Mouse (Mus musculus): ENCODE data around the gene Treml2. TPM values are rescaled to one million over a fixed set of nuclear protein-coding genes. Genes with fewer than 3 reads are reported as not detected.

Gene Treml2
- polyA plus RNA-seq, 1 experiment from 2014 or later: 0.34 TPM

- Histone ChIP-seq H3K4me3 (ENCODE audit: low read length) (no peak overlapping the region), H3K9me3 (ENCODE audit: control insufficient read depth, low read length) (no peaks in the 10 kb centered on the region), H3K4me2 (ENCODE audit: low read depth, low read length) (no peak overlapping the region), H3K27ac (ENCODE audit: low read length) (no peak overlapping the region), H3K9ac (ENCODE audit: low read length) (no peak overlapping the region), H3K36me3 (ENCODE audit: control insufficient read depth, insufficient read depth, low read length) (no peaks in the 10 kb centered on the region), H3K4me1 (replicated peaks; ENCODE audit: control insufficient read depth, insufficient read depth, low read length) (no peaks in the 10 kb centered on the region), H3K27me3 (ENCODE audit: control insufficient read depth, insufficient read depth, low read depth, low read length) (no peaks in the 10 kb centered on the region)
- 88% methylated on average over 1 of the region's 1 CpGs for WGBS
- ATAC-seq (ENCODE audit: low read depth): no peak
Measured at GRCm38 (mm10) chr17:48267591-48267990, 31.7 kb upstream of the Treml2 start.

- Histone ChIP-seq H3K4me2 (ENCODE audit: low read depth, low read length) (no peak overlapping the region), H3K4me3 (ENCODE audit: low read length) (no peak overlapping the region), H3K36me3 (ENCODE audit: control insufficient read depth, insufficient read depth, low read length) (no peaks in the 10 kb centered on the region), H3K9ac (ENCODE audit: low read length) (no peak overlapping the region), H3K4me1 (replicated peaks; ENCODE audit: control insufficient read depth, insufficient read depth, low read length) (no peaks in the 10 kb centered on the region), H3K27ac (ENCODE audit: low read length) (no peak overlapping the region), H3K9me3 (ENCODE audit: control insufficient read depth, low read length) (no peaks in the 10 kb centered on the region), H3K27me3 (ENCODE audit: control insufficient read depth, insufficient read depth, low read depth, low read length) (no peaks in the 10 kb centered on the region)
- no peak for ATAC-seq (ENCODE audit: low read depth)
Measured at GRCm38 (mm10) chr17:48268276-48268675, 31.0 kb upstream of the Treml2 start.

DNA sequence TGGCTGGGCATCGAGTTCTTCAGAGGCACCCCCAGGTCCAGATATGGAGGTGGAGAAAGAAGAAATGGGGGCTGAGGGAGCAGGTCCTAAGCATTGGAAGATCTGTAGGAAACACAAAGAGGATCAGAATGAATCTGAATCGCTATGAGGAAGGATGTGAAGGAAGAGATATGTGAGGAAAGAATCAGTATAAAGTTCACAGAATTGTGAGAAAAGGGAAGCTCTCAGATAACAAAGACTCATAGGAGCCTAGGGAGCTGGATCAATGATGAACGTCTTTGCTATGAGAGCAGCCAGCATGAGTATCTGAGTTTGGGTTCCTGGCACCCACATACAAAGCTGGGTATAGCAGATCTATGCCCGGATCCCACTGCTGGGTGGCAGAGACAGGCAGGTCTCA is 29.5 kb upstream of the Treml2 start:
- Histone ChIP-seq H3K9me3 (ENCODE audit: control insufficient read depth, low read length) (no peaks in the 10 kb centered on the region), H3K27ac (ENCODE audit: low read length) (no peak overlapping the region), H3K27me3 (ENCODE audit: control insufficient read depth, insufficient read depth, low read depth, low read length) (no peaks in the 10 kb centered on the region), H3K4me1 (replicated peaks; ENCODE audit: control insufficient read depth, insufficient read depth, low read length) (no peaks in the 10 kb centered on the region), H3K4me3 (ENCODE audit: low read length) (no peak overlapping the region), H3K4me2 (ENCODE audit: low read depth, low read length) (no peak overlapping the region), H3K36me3 (ENCODE audit: control insufficient read depth, insufficient read depth, low read length) (no peaks in the 10 kb centered on the region), H3K9ac (ENCODE audit: low read length) (no peak overlapping the region)
- WGBS: 66% methylated on average over 4 of the region's 4 CpGs
- no peak for ATAC-seq (ENCODE audit: low read depth)

DNA sequence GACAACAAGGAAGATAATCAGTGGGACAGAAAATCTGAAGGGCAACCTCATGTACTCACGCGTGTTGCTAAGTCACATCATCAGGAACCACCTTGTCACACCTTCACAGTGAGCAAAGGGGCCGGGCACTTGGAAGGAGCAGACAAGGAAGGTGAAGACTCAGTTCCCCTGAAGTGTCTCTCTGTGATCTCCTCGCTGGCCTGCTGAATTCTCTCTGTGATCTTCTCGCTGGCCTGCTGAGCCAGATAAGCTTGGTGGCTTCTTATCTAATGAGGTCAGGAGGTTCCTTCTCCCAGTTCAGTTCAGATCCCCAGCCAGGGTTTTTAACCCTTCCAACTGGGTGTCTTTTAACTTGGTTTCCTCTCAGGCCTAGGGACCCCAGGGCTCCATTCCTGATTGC is 27.1 kb upstream of the Treml2 start:
- no peaks in the 10 kb centered on the region for H3K36me3 ChIP-seq (ENCODE audit: control insufficient read depth, insufficient read depth, low read length)
- no peak overlapping the region for H3K9ac ChIP-seq (ENCODE audit: low read length)
- no peak for ATAC-seq (ENCODE audit: low read depth)
- WGBS: 57% methylated on average over 5 of the region's 5 CpGs
- no peaks in the 10 kb centered on the region for H3K4me1 ChIP-seq (replicated peaks; ENCODE audit: control insufficient read depth, insufficient read depth, low read length)
- H3K27me3 ChIP-seq (ENCODE audit: control insufficient read depth, insufficient read depth, low read depth, low read length): no peaks in the 10 kb centered on the region
- H3K4me3 ChIP-seq (ENCODE audit: low read length): no peak overlapping the region
- H3K4me2 ChIP-seq (ENCODE audit: low read depth, low read length): no peak overlapping the region
- no peak overlapping the region for H3K27ac ChIP-seq (ENCODE audit: low read length)
- H3K9me3 ChIP-seq (ENCODE audit: control insufficient read depth, low read length): no peaks in the 10 kb centered on the region

- Histone ChIP-seq H3K4me1 (replicated peaks; ENCODE audit: control insufficient read depth, insufficient read depth, low read length) (no peaks in the 10 kb centered on the region), H3K36me3 (ENCODE audit: control insufficient read depth, insufficient read depth, low read length) (no peaks in the 10 kb centered on the region), H3K4me3 (ENCODE audit: low read length) (no peak overlapping the region), H3K27me3 (ENCODE audit: control insufficient read depth, insufficient read depth, low read depth, low read length) (no peaks in the 10 kb centered on the region), H3K4me2 (ENCODE audit: low read depth, low read length) (no peak overlapping the region), H3K9ac (ENCODE audit: low read length) (no peak overlapping the region), H3K27ac (ENCODE audit: low read length) (no peak overlapping the region), H3K9me3 (ENCODE audit: control insufficient read depth, low read length) (no peaks in the 10 kb centered on the region)
- 75% methylated on average over 4 of the region's 4 CpGs for WGBS
- no peak for ATAC-seq (ENCODE audit: low read depth)
Measured at GRCm38 (mm10) chr17:48272598-48272997, 26.7 kb upstream of the Treml2 start.

DNA sequence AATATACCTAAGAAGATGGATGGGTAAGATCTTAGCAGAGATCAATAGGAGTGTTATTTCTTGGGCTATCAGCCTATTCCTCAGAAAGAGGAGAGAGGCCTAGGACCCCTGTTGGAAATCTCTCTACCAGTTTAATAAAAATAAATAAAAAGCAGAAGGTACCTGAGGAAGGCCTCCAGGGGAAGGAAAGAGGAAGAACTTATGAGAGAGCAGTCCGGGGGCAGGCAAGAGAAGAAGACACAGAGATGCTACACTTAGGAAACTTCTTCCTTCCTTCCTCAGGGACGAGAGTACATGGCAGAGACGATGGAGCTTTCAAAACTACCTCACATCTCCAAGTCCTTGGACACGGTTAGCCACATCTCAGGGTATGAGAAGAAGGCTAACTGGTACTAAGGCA is 25.2 kb upstream of the Treml2 start:
- H3K27ac ChIP-seq (ENCODE audit: low read length): no peak overlapping the region
- WGBS: 79% methylated on average over 4 of the region's 4 CpGs
- H3K4me1 ChIP-seq (replicated peaks; ENCODE audit: control insufficient read depth, insufficient read depth, low read length): no peaks in the 10 kb centered on the region
- no peak overlapping the region for H3K4me2 ChIP-seq (ENCODE audit: low read depth, low read length)
- no peaks in the 10 kb centered on the region for H3K9me3 ChIP-seq (ENCODE audit: control insufficient read depth, low read length)
- ATAC-seq (ENCODE audit: low read depth): no peak
- H3K27me3 ChIP-seq (ENCODE audit: control insufficient read depth, insufficient read depth, low read depth, low read length): no peaks in the 10 kb centered on the region
- H3K36me3 ChIP-seq (ENCODE audit: control insufficient read depth, insufficient read depth, low read length): no peaks in the 10 kb centered on the region
- no peak overlapping the region for H3K4me3 ChIP-seq (ENCODE audit: low read length)
- H3K9ac ChIP-seq (ENCODE audit: low read length): no peak overlapping the region

GRCm38 (mm10) chr17:48274885-48275284 is 24.4 kb upstream of the Treml2 start:
- Histone ChIP-seq H3K4me2 (ENCODE audit: low read depth, low read length) (no peak overlapping the region), H3K9ac (ENCODE audit: low read length) (no peak overlapping the region), H3K36me3 (ENCODE audit: control insufficient read depth, insufficient read depth, low read length) (no peaks in the 10 kb centered on the region), H3K9me3 (ENCODE audit: control insufficient read depth, low read length) (no peaks in the 10 kb centered on the region), H3K27ac (ENCODE audit: low read length) (no peak overlapping the region), H3K4me3 (ENCODE audit: low read length) (no peak overlapping the region), H3K27me3 (ENCODE audit: control insufficient read depth, insufficient read depth, low read depth, low read length) (no peaks in the 10 kb centered on the region), H3K4me1 (replicated peaks; ENCODE audit: control insufficient read depth, insufficient read depth, low read length) (no peaks in the 10 kb centered on the region)
- ATAC-seq (ENCODE audit: low read depth): no peak
- WGBS: 29% methylated on average over 6 of the region's 6 CpGs

GRCm38 (mm10) chr17:48275736-48276135 is 23.6 kb upstream of the Treml2 start:
- ATAC-seq (ENCODE audit: low read depth): no peak
- Histone ChIP-seq H3K4me1 (replicated peaks; ENCODE audit: control insufficient read depth, insufficient read depth, low read length) (no peaks in the 10 kb centered on the region), H3K27ac (ENCODE audit: low read length) (no peak overlapping the region), H3K9me3 (ENCODE audit: control insufficient read depth, low read length) (no peaks in the 10 kb centered on the region), H3K9ac (ENCODE audit: low read length) (no peak overlapping the region), H3K4me2 (ENCODE audit: low read depth, low read length) (no peak overlapping the region), H3K36me3 (ENCODE audit: control insufficient read depth, insufficient read depth, low read length) (no peaks in the 10 kb centered on the region), H3K27me3 (ENCODE audit: control insufficient read depth, insufficient read depth, low read depth, low read length) (no peaks in the 10 kb centered on the region), H3K4me3 (ENCODE audit: low read length) (no peak overlapping the region)
- 54% methylated on average over 7 of the region's 7 CpGs for WGBS

GRCm38 (mm10) chr17:48278381-48278780 is 20.9 kb upstream of the Treml2 start:
- no peaks in the 10 kb centered on the region for H3K9me3 ChIP-seq (ENCODE audit: control insufficient read depth, low read length)
- no peaks in the 10 kb centered on the region for H3K36me3 ChIP-seq (ENCODE audit: control insufficient read depth, insufficient read depth, low read length)
- no peak overlapping the region for H3K4me2 ChIP-seq (ENCODE audit: low read depth, low read length)
- no peaks in the 10 kb centered on the region for H3K27me3 ChIP-seq (ENCODE audit: control insufficient read depth, insufficient read depth, low read depth, low read length)
- no peak overlapping the region for H3K27ac ChIP-seq (ENCODE audit: low read length)
- H3K4me1 ChIP-seq (replicated peaks; ENCODE audit: control insufficient read depth, insufficient read depth, low read length): no peaks in the 10 kb centered on the region
- no peak for ATAC-seq (ENCODE audit: low read depth)
- H3K4me3 ChIP-seq (ENCODE audit: low read length): no peak overlapping the region
- no peak overlapping the region for H3K9ac ChIP-seq (ENCODE audit: low read length)

GRCm38 (mm10) chr17:48279002-48279401 is 20.3 kb upstream of the Treml2 start:
- no peaks in the 10 kb centered on the region for H3K4me1 ChIP-seq (replicated peaks; ENCODE audit: control insufficient read depth, insufficient read depth, low read length)
- no peak overlapping the region for H3K4me2 ChIP-seq (ENCODE audit: low read depth, low read length)
- H3K9ac ChIP-seq (ENCODE audit: low read length): no peak overlapping the region
- WGBS: 70% methylated on average over 4 of the region's 4 CpGs
- no peak for ATAC-seq (ENCODE audit: low read depth)
- no peaks in the 10 kb centered on the region for H3K27me3 ChIP-seq (ENCODE audit: control insufficient read depth, insufficient read depth, low read depth, low read length)
- H3K27ac ChIP-seq (ENCODE audit: low read length): no peak overlapping the region
- no peaks in the 10 kb centered on the region for H3K9me3 ChIP-seq (ENCODE audit: control insufficient read depth, low read length)
- H3K36me3 ChIP-seq (ENCODE audit: control insufficient read depth, insufficient read depth, low read length): no peaks in the 10 kb centered on the region
- H3K4me3 ChIP-seq (ENCODE audit: low read length): no peak overlapping the region
